Mouse (Mus musculus): ENCODE data around the gene Arf3. TPM values are rescaled to one million over a fixed set of nuclear protein-coding genes. Genes with fewer than 3 reads are reported as not detected.

Gene Arf3
- polyA plus RNA-seq (2015; fragmentation: Nextera tagmentation; extraction: Ambion mirVana): 107 and 109 TPM in 2 replicates

DNA sequence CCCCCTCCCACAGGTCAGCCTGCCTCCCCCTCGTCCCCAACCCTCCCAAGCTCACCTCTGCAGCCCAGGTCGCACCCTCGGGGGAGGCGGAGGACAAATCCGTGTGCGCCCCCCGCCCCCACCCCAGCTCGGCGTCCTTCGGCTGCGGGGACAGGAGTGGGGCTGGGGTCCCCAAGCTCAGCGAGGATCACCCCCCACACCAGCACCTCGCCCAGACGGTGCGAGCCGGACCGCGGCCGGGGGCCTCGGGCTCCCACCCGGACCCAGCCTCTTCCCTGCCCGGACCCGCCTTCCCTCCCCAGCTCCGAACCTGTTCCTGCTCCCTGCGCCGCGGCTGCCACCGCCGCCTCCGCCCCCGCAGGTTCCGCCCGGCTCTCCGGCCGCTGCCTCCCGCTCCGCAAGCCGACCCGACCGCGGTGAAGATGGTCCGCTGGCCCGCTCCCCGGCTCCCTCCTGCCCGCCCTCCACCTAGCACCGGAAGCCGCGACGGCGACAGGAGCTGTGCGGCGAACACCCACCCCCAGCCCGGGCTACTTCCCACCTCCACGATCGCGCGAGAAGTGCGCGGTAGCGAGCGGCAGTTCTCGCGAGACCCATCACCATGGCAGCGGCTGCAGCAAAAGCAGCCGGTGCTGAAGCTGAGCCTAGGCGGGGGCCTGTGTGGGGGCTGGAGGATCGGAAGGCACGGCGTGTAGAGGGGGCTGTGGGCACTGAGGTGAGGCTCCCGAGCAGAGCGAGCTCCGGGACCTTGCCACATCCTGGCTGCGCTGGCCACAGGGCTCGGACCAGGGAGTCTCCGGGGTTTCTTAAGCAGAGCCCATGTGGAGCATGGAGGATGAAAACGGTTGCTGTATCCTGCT is at the start of gene Arf3:
Arf3 (minus strand) TSS at position 545 of the 860 bp plus-strand sequence.

DNA sequence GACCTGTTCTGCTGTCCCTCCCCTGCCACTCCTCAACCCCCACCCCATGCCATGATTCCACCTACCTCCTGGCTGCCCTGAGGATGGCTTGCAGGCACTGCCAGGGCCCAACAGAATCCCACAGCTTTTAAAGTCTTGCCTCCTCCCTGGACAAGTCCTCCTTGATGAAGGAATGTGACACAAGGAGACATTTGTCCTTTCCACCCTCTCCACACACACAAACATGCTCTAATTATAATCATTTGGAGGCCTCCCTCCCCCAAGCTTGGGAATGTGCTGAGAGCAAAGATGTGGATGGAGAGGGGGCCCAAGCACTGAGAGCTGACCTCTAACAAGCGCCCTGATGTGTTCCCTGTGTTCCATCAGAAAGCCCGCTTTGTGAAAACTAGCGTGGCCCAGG is 46.4 kb upstream of the Arf3 start, which contains the start of gene Ddn:
Ddn (minus strand) TSS at position 101 of the 400 bp plus-strand sequence.

DNA sequence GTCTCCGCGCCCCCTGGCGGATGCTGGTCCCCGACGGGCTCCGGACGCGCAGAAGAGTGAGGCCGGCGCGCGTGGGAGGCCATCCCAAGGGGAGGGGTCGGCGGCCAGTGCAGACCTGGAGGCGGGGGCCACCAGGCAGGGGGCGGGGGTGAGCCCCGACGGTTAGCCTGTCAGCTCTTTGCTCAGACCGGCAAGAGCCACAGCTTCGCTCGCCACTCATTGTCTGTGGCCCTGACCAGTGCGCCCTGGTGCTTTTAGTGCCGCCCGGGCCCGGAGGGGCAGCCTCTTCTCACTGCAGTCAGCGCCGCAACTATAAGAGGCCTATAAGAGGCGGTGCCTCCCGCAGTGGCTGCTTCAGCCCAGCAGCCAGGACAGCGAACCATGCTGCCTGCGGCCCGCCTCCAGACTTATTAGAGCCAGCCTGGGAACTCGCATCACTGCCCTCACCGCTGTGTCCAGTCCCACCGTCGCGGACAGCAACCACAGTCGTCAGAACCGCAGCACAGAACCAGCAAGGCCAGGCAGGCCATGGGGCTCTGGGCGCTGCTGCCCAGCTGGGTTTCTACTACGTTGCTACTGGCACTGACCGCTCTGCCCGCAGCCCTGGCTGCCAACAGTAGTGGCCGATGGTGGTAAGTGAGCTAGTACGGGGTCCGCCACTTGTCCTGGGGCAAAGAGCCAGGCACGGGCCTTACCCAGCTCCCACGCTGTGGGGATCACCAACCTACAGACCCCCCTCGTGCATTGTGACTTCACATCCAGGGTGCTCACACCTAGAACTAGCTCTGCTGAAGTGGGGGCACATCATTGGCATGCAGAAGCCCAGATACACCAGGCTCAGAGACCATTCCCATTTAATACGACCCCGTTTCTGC is 26.9 kb upstream of the Arf3 start, which contains the start of gene Wnt1:
Wnt1 (plus strand) TSS at position 197 of the 875 bp plus-strand sequence.

DNA sequence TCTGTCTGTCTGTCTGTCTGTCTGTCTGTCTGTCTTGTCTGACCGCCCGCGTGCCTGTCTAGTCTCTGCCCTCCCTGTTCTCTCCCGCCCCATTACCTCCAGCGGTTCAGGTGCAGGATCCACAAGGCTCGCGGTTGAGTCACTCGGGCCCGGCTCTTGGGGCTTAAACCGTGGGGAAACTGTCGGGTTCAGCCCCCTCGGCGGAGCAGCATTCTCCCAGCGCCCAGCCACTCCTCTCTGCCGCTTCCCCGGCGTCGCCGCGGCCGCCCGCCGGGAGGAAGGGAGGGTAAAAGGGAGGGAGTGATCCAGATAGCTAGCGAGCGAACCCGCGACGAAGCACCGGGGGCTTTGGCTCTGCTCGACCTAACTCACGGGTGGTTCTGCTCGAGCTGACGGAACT is 14.7 kb upstream of the Arf3 start, which contains the start of gene Wnt10b:
Wnt10b (minus strand) TSS at position 389 of the 400 bp plus-strand sequence.

DNA sequence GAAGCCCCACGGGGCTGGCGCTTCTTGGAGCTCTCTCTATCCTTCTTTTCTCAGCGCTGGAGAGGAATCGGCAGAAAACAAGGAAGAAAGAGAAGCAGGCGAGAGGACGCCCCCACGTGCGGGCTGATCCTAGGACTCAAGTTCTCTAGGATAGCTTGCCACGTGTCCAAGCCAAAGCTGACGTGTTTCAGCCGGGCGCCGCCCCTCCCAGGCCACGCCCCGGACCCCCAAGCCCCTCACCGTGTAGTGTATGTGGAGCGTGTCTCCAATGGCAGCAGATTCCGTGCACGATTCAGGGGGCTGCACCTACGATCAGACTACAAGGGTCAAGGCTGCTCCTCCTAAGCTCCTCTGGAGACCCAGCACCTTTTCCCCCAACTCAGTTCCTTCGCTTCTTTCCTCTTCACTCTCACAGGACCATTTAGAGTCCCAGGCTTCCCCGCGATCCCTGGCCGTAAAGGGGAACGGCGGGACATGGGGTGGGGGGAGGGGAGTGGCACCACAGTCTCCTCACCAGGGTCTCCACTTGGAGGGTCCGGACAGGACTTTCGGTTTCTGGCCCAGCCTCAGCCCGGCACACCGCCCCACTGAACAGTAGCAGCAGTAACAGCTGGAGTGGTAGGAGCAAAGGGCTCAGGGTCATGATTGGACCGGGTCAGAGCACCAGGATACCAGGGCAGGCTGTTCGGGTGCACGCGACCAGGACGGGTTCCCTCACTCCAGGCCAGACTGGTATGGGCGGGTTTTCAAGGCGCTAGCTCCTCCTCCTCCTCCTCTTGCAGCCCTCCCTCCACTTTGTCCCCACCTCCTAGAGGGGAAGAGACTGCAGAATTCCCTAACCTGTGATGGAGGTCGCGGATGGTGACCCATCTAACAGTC is 35.3 kb downstream of the Arf3 start, which contains the start of gene Fkbp11:
Fkbp11 (minus strand) TSS at position 756 of the 879 bp plus-strand sequence.

DNA sequence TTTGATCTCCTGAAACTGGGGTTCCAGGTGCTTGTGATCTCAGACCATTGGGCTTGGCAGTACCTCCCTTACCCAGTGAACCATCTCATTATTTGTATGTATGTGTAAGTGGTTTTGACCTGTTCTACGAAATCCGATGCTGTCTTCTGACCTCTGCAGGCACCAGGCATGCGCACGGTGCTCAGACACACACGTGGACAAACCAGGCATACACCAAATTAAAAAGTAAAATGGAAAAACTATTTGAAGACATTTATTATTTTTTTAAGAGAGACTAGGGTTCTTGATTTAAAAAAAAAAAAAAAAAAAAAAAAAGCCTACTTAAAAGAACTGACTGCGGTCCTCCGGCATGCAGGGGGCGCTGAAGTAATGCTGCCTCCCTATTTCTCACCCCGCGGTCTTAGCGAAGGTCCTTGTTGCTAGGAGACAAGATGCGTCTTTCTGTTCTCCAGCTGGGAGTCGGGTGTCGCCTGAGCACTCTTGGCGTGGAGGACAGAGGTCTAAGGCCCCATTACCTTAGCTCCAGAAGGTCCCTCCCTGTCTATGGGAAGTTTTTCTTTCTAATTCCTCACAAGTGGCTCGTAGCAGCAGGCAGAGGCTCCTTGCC is 55.1 kb downstream of the Arf3 start, which contains the start of gene Ccdc65:
Ccdc65 (plus strand) TSS at position 442 of the 607 bp plus-strand sequence.

Other genes with a start within 250 kb of the Arf3 start
- gene Kansl2, start 228.9 kb downstream of the Arf3 start, polyA plus RNA-seq (2015; fragmentation: Nextera tagmentation; extraction: Ambion mirVana): 80.5 and 87.7 TPM in 2 replicates
- gene Ccnt1, start 192.3 kb downstream of the Arf3 start, polyA plus RNA-seq (2015; fragmentation: Nextera tagmentation; extraction: Ambion mirVana): 40.5 and 42.5 TPM in 2 replicates
- not detected in 2 replicates for gene 4930415O20Rik, start 192.2 kb downstream of the Arf3 start, polyA plus RNA-seq (2015; fragmentation: Nextera tagmentation; extraction: Ambion mirVana)
- 8.7 and 9.7 TPM in 2 replicates for gene Adcy6, start 153.1 kb downstream of the Arf3 start, polyA plus RNA-seq (2015; fragmentation: Nextera tagmentation; extraction: Ambion mirVana)
- gene Cacnb3, start 132.4 kb downstream of the Arf3 start, polyA plus RNA-seq (2015; fragmentation: Nextera tagmentation; extraction: Ambion mirVana): 76.7 and 90.3 TPM in 2 replicates
- gene Ddx23, start 100.3 kb downstream of the Arf3 start, polyA plus RNA-seq (2015; fragmentation: Nextera tagmentation; extraction: Ambion mirVana): 20.5 and 21.6 TPM in 2 replicates
- 18.3 and 19.6 TPM in 2 replicates for gene Rnd1, start 85.8 kb downstream of the Arf3 start, polyA plus RNA-seq (2015; fragmentation: Nextera tagmentation; extraction: Ambion mirVana)
- 8.8 and 9.1 TPM in 2 replicates for gene Ccdc65, start 55.0 kb downstream of the Arf3 start, polyA plus RNA-seq (2015; fragmentation: Nextera tagmentation; extraction: Ambion mirVana)
- 7.5 and 8.3 TPM in 2 replicates for gene Fkbp11, start 35.0 kb downstream of the Arf3 start, polyA plus RNA-seq (2015; fragmentation: Nextera tagmentation; extraction: Ambion mirVana)
- 0.06 TPM in 1 of 2 replicates, not detected in the other for gene Wnt10b, start 14.9 kb upstream of the Arf3 start, polyA plus RNA-seq (2015; fragmentation: Nextera tagmentation; extraction: Ambion mirVana)
- 0.34 and 0.43 TPM in 2 replicates for gene Wnt1, start 26.6 kb upstream of the Arf3 start, polyA plus RNA-seq (2015; fragmentation: Nextera tagmentation; extraction: Ambion mirVana)
- 0.32 and 0.39 TPM in 2 replicates for gene Ddn, start 46.3 kb upstream of the Arf3 start, polyA plus RNA-seq (2015; fragmentation: Nextera tagmentation; extraction: Ambion mirVana)
- 52.9 and 53.3 TPM in 2 replicates for gene Prkag1, start 68.3 kb upstream of the Arf3 start, polyA plus RNA-seq (2015; fragmentation: Nextera tagmentation; extraction: Ambion mirVana)
- gene Kmt2d, start 108.0 kb upstream of the Arf3 start, polyA plus RNA-seq (2015; fragmentation: Nextera tagmentation; extraction: Ambion mirVana): 7.9 and 9.2 TPM in 2 replicates
- 24.1 and 27.3 TPM in 2 replicates for gene Rhebl1, start 131.3 kb upstream of the Arf3 start, polyA plus RNA-seq (2015; fragmentation: Nextera tagmentation; extraction: Ambion mirVana)
- 7.4 and 9.6 TPM in 2 replicates for gene Dhh, start 135.3 kb upstream of the Arf3 start, polyA plus RNA-seq (2015; fragmentation: Nextera tagmentation; extraction: Ambion mirVana)
- 12.3 and 15.5 TPM in 2 replicates for gene Lmbr1l, start 155.0 kb upstream of the Arf3 start, polyA plus RNA-seq (2015; fragmentation: Nextera tagmentation; extraction: Ambion mirVana)
- 1,597 and 1,748 TPM in 2 replicates for gene Tuba1b, start 171.4 kb upstream of the Arf3 start, polyA plus RNA-seq (2015; fragmentation: Nextera tagmentation; extraction: Ambion mirVana)
- gene Gm49450, start 190.3 kb upstream of the Arf3 start, polyA plus RNA-seq (2015; fragmentation: Nextera tagmentation; extraction: Ambion mirVana): not detected in 2 replicates
- gene Tuba1a, start 190.5 kb upstream of the Arf3 start, polyA plus RNA-seq (2015; fragmentation: Nextera tagmentation; extraction: Ambion mirVana): 8,375 and 9,600 TPM in 2 replicates

Data from neural tube, postnatal 0 days (tissue).